Mouse (Mus musculus) neural tube, embryonic 14.5 days (tissue): ENCODE measurements around the gene Eef1akmt1. TPM values are rescaled to one million over a fixed set of nuclear protein-coding genes. Genes with fewer than 3 reads are reported as not detected.

Experiments used
- ATAC-seq: fragments of 200-750 bp; cut with Nextera tagmentation; 2 replicates; pipeline ENCODE4 v1.8.0; 2017; ENCODE audit warnings: low read depth, mild to moderate bottlenecking, moderate TSS enrichment, moderate library complexity
- H3K27ac ChIP-seq: fragments of 300-500 bp; sonication (generic); 2 replicates; pipeline ENCODE4 v1.5.1; 2014; ENCODE audit warnings: low read depth, mild to moderate bottlenecking, control low read depth, low read length, moderate library complexity, mixed read lengths
- H3K27me3 ChIP-seq: fragments of 300-500 bp; sonication (generic); 2 replicates; pipeline ENCODE4 v1.6.1; 2014; ENCODE audit warnings: low read length; ENCODE audit not compliant: control insufficient read depth, insufficient read depth
- H3K36me3 ChIP-seq: fragments of 300-500 bp; sonication (generic); 2 replicates; pipeline ENCODE4 v1.6.1; 2014; ENCODE audit warnings: low read length, mixed read lengths; ENCODE audit not compliant: control insufficient read depth, insufficient read depth
- H3K4me1 ChIP-seq: fragments of 300-500 bp; sonication (generic); 2 replicates; pipeline ENCODE4 v1.6.1; 2014; ENCODE audit warnings: low read length; ENCODE audit not compliant: control insufficient read depth, insufficient read depth
- H3K4me2 ChIP-seq: fragments of 300-500 bp; sonication (generic); 2 replicates; pipeline ENCODE4 v1.6.1; 2014; ENCODE audit warnings: mild to moderate bottlenecking, low read depth, low read length, control low read depth
- H3K4me3 ChIP-seq: fragments of 300-500 bp; sonication (generic); 2 replicates; pipeline ENCODE4 v1.5.1; 2014; ENCODE audit warnings: low read depth, low read length, control low read depth, mixed read lengths
- H3K9ac ChIP-seq: fragments of 300-500 bp; sonication (generic); replicated peaks from 2 replicates; pipeline ENCODE4 v1.6.1; 2014; ENCODE audit warnings: low read depth, mild to moderate bottlenecking, control low read depth, low read length, mixed read lengths
- H3K9me3 ChIP-seq: fragments of 300-500 bp; sonication (generic); 2 replicates; pipeline ENCODE4 v1.6.1; 2016; ENCODE audit warnings: low read length; ENCODE audit not compliant: control insufficient read depth
- WGBS: fragments of 180-500 bp; shearing (Covaris S2); extraction: QIAGEN DNeasy Blood & Tissue Kit; methylation state at CpG from one replicate; pipeline ENCODE4 v1.1.7; 2014; 5-methylcytosine and 5-hydroxymethylcytosine counted together
- polyA plus RNA-seq: library from polyadenylated mRNA; unstranded; fragments of >200 nt; fragmentation: Nextera tagmentation; extraction: Ambion mirVana; gene quantifications from 2 replicates; pipeline ENCODE4 v1.2.1, GENCODE M21; 2014

Eef1akmt1 gene
- polyA plus RNA-seq, 1 experiment from 2014 or later: 109 TPM

DNA sequence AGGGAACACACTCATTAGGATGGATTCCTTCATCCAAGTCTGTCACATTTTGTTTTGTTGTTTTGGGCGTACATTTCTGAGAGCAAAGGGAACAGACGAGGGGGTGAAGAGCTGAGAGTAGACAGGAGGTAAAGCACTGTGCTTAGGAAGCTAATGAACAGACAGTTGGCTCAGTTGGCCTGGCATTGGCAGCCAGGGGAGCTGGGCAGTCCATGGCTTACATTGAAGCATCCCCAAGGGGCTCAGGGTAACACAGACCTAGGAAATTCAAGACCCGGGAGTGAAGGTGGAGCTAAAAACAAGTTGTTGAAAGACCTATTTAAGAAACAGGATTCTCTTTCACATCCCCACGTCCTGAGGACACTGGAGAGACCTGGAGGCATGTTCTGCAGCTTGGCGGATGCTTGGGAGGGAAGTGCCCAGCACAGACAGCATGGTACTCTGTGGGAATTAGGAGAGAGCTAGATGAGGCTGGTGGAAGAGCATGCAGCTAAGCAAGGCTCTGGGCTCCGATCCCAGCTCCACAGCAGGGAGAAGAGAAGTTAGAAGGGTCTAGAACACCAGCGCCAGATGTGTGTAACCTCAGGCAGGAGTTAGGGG, 15.8 kb downstream of the Eef1akmt1 start:
- no peaks in the 10 kb centered on the region for H3K27me3 ChIP-seq
- no peak overlapping the region for H3K4me3 ChIP-seq
- no peaks in the 10 kb centered on the region for H3K36me3 ChIP-seq
- H3K4me2 ChIP-seq: no peak overlapping the region
- ATAC-seq: no peak
- H3K4me1 ChIP-seq: no peaks in the 10 kb centered on the region
- no peaks in the 10 kb centered on the region for H3K9me3 ChIP-seq
- 92% methylated on average over 7 of the region's 7 CpGs for WGBS
- H3K9ac ChIP-seq: no peak overlapping the region
- H3K27ac ChIP-seq: no peak overlapping the region

- Histone ChIP-seq H3K27me3 (no peaks in the 10 kb centered on the region), H3K4me3 (no peak overlapping the region), H3K4me1 (no peaks in the 10 kb centered on the region), H3K36me3 (no peaks in the 10 kb centered on the region), H3K9ac (no peak overlapping the region), H3K27ac (no peak overlapping the region), H3K9me3 (no peaks in the 10 kb centered on the region), H3K4me2 (no peak overlapping the region)
- ATAC-seq: no peak
- WGBS: 97% methylated on average over 5 of the region's 5 CpGs
These were observed 17.0 kb downstream of the Eef1akmt1 start for GRCm38 (mm10) chr14:57554434-57554833.

- Histone ChIP-seq H3K4me1 (no peaks in the 10 kb centered on the region), H3K9me3 (no peaks in the 10 kb centered on the region), H3K4me3 (no peak overlapping the region), H3K9ac (no peak overlapping the region), H3K27ac (no peak overlapping the region), H3K4me2 (no peak overlapping the region), H3K27me3 (no peaks in the 10 kb centered on the region), H3K36me3 (peaks cover 3% of the 10 kb centered on the region; the same call in 1 of the 2 replicates)
- ATAC-seq: no peak
These were observed 18.5 kb downstream of the Eef1akmt1 start for GRCm38 (mm10) chr14:57552945-57553344.

GRCm38 (mm10) chr14:57547062-57547461, 24.4 kb downstream of the Eef1akmt1 start:
- Histone ChIP-seq H3K27me3 (no peaks in the 10 kb centered on the region), H3K9ac (no peak overlapping the region), H3K4me2 (no peak overlapping the region), H3K36me3 (peaks cover 3% of the 10 kb centered on the region; the same call in 1 of the 2 replicates), H3K27ac (no peak overlapping the region), H3K4me3 (no peak overlapping the region), H3K4me1 (no peaks in the 10 kb centered on the region), H3K9me3 (no peaks in the 10 kb centered on the region)
- ATAC-seq: no peak
- 83% methylated on average over 5 of the region's 5 CpGs for WGBS

DNA sequence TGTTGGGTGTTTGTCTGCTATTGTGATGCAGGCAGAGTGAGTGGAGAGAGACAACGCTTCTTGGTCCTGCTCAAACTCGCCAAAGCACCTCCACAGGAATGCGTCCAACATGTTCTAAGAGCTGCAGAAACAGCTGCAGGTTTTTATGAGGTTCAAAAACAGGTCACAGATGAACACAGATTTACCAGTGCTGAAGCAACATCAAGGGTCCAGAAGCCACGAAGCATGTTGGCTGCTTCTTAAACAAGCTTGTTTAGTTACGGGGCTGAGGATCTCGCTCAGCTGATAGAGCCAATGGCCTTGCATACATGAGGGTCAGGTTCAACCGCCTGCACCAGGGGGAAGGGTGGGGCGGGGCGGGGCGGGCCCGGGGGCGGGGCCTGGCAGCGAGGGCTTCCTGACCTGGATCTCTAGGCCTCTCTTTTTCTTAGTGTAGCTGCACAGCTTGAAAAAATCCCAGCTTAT, 24.8 kb downstream of the Eef1akmt1 start:
- H3K4me3 ChIP-seq: no peak overlapping the region
- H3K9ac ChIP-seq: no peak overlapping the region
- H3K4me2 ChIP-seq: no peak overlapping the region
- no peak for ATAC-seq
- H3K27me3 ChIP-seq: no peaks in the 10 kb centered on the region
- H3K4me1 ChIP-seq: no peaks in the 10 kb centered on the region
- 31% methylated on average over 13 of the region's 13 CpGs for WGBS
- peaks cover 3% of the 10 kb centered on the region; the same call in 1 of the 2 replicates for H3K36me3 ChIP-seq
- H3K27ac ChIP-seq: no peak overlapping the region
- H3K9me3 ChIP-seq: no peaks in the 10 kb centered on the region

DNA sequence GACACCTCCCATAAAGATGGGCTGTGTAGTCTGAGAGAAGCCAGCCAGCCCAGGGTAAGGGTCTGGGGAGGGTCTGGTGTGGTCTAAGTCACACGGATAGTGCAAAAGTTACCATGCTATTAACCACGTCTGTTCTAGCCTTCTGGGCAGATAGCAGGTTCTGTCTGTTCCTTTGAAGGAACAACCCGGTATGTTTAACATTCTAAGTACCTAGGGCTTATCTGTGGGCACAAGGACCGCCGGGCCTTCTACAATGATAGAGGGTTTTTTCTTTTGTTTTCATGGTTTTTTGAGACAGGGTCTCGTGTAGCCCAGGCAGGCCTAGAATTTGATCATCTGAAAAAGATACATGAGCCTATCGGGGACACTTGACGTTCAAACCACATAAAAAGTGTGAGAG, 25.3 kb downstream of the Eef1akmt1 start:
- H3K9ac ChIP-seq: no peak overlapping the region
- H3K4me3 ChIP-seq: no peak overlapping the region
- H3K27me3 ChIP-seq: no peaks in the 10 kb centered on the region
- peaks cover 3% of the 10 kb centered on the region; the same call in 1 of the 2 replicates for H3K36me3 ChIP-seq
- H3K9me3 ChIP-seq: no peaks in the 10 kb centered on the region
- WGBS: 87% methylated on average over 8 of the region's 8 CpGs
- no peaks in the 10 kb centered on the region for H3K4me1 ChIP-seq
- no peak overlapping the region for H3K27ac ChIP-seq
- no peak overlapping the region for H3K4me2 ChIP-seq
- ATAC-seq: no peak

DNA sequence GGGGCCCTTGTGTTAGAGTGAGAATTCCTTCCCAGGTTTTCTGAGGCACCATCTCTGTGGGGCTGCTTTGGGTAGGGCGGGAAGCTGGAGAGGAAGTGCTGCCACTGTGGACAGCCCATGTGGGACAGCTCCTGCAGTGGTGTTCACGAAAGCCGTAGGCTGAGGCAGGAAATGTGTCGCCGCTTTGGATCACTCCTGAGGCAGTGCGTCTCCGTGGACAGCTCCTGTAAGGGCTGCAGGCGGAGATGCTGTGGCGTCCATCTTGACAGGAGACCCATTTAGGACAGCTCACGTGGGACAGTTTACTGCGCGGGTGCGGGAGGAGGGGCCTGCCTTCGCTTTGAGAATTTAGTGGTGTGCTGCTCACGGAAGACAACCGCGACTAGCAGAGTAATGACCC, 25.9 kb downstream of the Eef1akmt1 start:
- no peaks in the 10 kb centered on the region for H3K9me3 ChIP-seq
- no peaks in the 10 kb centered on the region for H3K27me3 ChIP-seq
- H3K4me3 ChIP-seq: no peak overlapping the region
- H3K4me1 ChIP-seq: no peaks in the 10 kb centered on the region
- no peak overlapping the region for H3K4me2 ChIP-seq
- ATAC-seq: 0 out of 2 replicates have a peak, but pooled peaks have one; percentile 16
- H3K36me3 ChIP-seq: peaks cover 3% of the 10 kb centered on the region; the same call in 1 of the 2 replicates
- WGBS: 82% methylated on average over 17 of the region's 17 CpGs
- H3K9ac ChIP-seq: no peak overlapping the region
- no peak overlapping the region for H3K27ac ChIP-seq

DNA sequence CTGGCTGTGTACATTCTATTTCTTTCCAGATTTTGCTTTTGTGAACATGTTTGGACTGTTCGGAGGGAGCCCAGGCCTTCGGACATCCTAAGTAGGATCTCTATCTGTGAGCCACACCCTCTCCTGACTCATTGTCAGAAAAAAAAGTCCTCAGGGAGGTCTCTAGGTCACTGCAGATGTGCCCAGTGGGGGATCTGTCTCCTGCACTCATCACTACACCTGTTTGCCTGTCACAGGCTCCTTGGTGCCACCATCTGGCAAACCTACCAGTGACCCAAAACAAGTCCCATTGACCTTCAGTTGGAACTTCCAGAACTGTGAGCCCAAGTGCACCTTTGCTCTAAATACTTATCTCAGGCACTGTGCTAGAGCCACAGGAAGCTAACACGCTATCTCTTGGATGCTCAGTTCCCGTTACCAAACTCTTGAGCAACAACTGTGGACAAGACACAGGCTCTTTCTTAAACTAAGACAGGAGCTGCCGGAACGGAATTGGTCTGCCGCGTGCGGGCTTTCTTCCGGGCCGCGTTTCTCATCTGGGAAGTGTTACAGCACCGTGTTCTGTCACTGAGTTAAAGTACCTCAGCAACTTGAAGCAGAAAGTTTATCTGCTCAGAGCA, 27.9 kb downstream of the Eef1akmt1 start:
- H3K27ac ChIP-seq: no peak overlapping the region
- H3K4me3 ChIP-seq: no peak overlapping the region
- no peaks in the 10 kb centered on the region for H3K36me3 ChIP-seq
- no peaks in the 10 kb centered on the region for H3K4me1 ChIP-seq
- no peak for ATAC-seq
- H3K9me3 ChIP-seq: no peaks in the 10 kb centered on the region
- 94% methylated on average over 13 of the region's 13 CpGs for WGBS
- no peak overlapping the region for H3K9ac ChIP-seq
- H3K4me2 ChIP-seq: no peak overlapping the region
- H3K27me3 ChIP-seq: no peaks in the 10 kb centered on the region

GRCm38 (mm10) chr14:57542231-57542630, 29.2 kb downstream of the Eef1akmt1 start:
- H3K4me3 ChIP-seq: no peak overlapping the region
- no peaks in the 10 kb centered on the region for H3K9me3 ChIP-seq
- H3K27ac ChIP-seq: no peak overlapping the region
- H3K9ac ChIP-seq: no peak overlapping the region
- no peaks in the 10 kb centered on the region for H3K4me1 ChIP-seq
- ATAC-seq: no peak
- no peaks in the 10 kb centered on the region for H3K27me3 ChIP-seq
- no peaks in the 10 kb centered on the region for H3K36me3 ChIP-seq
- no peak overlapping the region for H3K4me2 ChIP-seq
- 71% methylated on average over 34 of the region's 34 CpGs for WGBS
